Mouse (Mus musculus) heart, embryonic 12.5 days (tissue): ENCODE results near the gene Trim30b. TPM values are rescaled to one million over a fixed set of nuclear protein-coding genes. Genes with fewer than 3 reads are reported as not detected.
"Not testable (repeated sequence)": the region's sequence is repeated elsewhere in the genome, so short reads cannot be mapped to it uniquely, and the experiment has no call there.

Experiments used
- ATAC-seq: fragments of 200-750 bp; cut with Nextera tagmentation; 2 replicates; pipeline ENCODE4 v1.8.0; 2017; ENCODE audit warnings: moderate TSS enrichment, moderate library complexity; ENCODE audit not compliant: insufficient number of reproducible peaks, low FRiP score
- H3K27ac ChIP-seq: fragments of 300-500 bp; sonication (generic); 2 replicates; pipeline ENCODE4 v1.5.1; 2016; ENCODE audit warnings: mild to moderate bottlenecking, moderate library complexity; ENCODE audit not compliant: poor library complexity, severe bottlenecking
- H3K27me3 ChIP-seq: fragments of 300-500 bp; sonication (generic); replicated peaks from 2 replicates; pipeline ENCODE4 v1.6.1; 2016; ENCODE audit warnings: mild to moderate bottlenecking, moderate library complexity
- H3K36me3 ChIP-seq: fragments of 300-500 bp; sonication (generic); 2 replicates; pipeline ENCODE4 v1.6.1; 2016; ENCODE audit warnings: mild to moderate bottlenecking, moderate library complexity
- H3K4me1 ChIP-seq: fragments of 300-500 bp; sonication (generic); replicated peaks from 2 replicates; pipeline ENCODE4 v1.6.1; 2016; ENCODE audit warnings: mild to moderate bottlenecking
- H3K4me2 ChIP-seq: fragments of 300-500 bp; sonication (generic); 2 replicates; pipeline ENCODE4 v1.6.1; 2016; ENCODE audit warnings: mild to moderate bottlenecking, moderate library complexity
- H3K4me3 ChIP-seq: fragments of 300-500 bp; sonication (generic); 2 replicates; pipeline ENCODE4 v1.5.1; 2016; ENCODE audit warnings: mild to moderate bottlenecking
- H3K9ac ChIP-seq: fragments of 300-500 bp; sonication (generic); 2 replicates; pipeline ENCODE4 v1.6.1; 2016; ENCODE audit warnings: mild to moderate bottlenecking, moderate library complexity
- H3K9me3 ChIP-seq: fragments of 300-500 bp; sonication (generic); replicated peaks from 2 replicates; pipeline ENCODE4 v1.6.1; 2016; ENCODE audit warnings: mild to moderate bottlenecking, moderate library complexity
- WGBS: fragments of 180-500 bp; shearing (Covaris S2); methylation state at CpG from one replicate; pipeline ENCODE4 v1.1.7; 2016; 5-methylcytosine and 5-hydroxymethylcytosine counted together
- polyA plus RNA-seq: library from polyadenylated mRNA; unstranded; fragments of >200 nt; fragmentation: Nextera tagmentation; extraction: Ambion mirVana; gene quantifications from 2 replicates; pipeline ENCODE4 v1.2.1, GENCODE M21; 2016

Gene Trim30b
- not detected in 2 replicates for polyA plus RNA-seq

DNA sequence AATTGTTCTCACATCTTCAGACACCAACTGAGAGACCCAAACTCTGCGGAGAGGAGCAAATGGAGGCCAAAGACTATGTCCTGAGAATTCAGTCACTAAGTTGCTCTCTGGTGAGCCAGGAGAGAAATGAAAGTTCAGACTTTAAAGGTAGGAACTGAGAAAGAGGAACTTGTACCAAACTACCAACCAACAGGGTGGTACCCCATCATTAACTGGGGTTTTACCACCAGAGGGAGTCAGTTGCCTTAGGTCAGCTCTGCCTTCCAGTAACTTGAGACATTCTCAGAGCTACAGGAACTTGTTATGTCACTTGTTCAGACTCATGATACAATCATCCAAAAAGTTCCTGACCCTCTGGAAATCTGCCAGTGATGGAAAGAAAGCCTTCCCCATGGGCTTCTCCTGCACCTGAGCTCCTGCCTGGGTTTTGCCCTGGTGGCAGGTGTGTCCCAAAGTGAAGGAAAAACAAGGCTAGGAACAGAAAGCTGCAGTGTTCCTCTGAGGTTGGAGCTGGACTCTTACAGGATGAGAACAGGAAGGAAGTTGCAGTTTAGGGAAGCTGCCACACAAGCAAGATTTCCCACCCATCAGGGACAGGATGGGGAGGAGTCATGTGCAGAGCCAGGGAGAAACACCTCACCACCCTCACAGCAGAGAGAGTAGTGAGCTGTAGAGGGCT lies at the start of gene Trim30b:
Gene Trim30b (minus strand): TSS at position 149 of the 679 bp plus-strand sequence.
- Histone ChIP-seq H3K9me3 (no peaks in the 10 kb centered on the region; the same call in 1 of the 2 replicates), H3K4me1 (no peaks in the 10 kb centered on the region), H3K27me3 (no peaks in the 10 kb centered on the region), H3K4me2 (no peak within 1 kb of the TSS), H3K9ac (no peak within 1 kb of the TSS), H3K4me3 (no peak within 1 kb of the TSS), H3K36me3 (no peaks in the 10 kb centered on the region), H3K27ac (no peak within 1 kb of the TSS)
- no peak for ATAC-seq
- WGBS: 68% methylated on average over 1 of the region's 1 CpGs

DNA sequence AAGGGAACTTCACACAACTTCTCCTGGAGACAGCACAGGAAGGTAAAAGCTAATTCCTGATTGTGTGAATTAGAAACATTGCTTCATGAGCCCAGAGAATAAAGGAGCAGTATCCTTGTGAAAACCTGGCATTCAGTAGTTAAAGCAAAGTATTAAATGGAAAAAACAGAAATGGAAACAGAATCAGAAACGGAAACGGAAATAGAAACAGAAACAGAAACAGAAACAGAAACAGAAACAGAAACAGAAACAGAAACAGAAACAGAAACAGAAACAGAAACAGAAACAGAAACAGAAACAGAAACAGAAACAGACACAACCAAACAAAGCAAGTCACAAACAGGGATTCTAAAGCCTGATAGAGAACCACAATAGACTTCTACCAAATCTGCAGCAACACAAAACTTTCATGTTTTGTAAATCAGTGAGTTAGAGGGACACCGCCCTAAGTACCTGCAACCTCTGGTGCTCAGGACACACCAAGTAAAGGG lies 34.8 kb upstream of the Trim30b start:
- WGBS: 85% methylated on average over 3 of the region's 3 CpGs

DNA sequence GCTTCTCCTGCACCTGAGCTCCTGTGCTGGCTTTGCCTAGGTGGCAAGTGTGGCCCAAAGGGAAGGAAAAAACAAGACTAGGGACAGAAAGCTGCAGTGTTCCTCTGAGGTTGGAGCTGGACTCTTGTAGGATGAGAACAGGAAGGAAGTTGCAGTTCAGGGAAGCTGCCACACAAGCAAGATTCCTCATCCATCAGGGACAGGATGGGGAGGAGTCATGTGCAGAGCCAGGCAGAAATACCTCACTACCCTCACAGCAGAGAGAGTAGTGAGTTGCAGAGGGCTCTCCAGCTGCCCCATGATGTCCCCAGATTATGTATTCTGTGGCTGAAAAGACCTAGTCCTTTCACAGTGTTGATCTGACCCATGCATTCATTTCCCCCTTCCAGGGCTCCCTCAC lies 31.5 kb upstream of the Trim30b start:
- Histone ChIP-seq H3K4me1 (no peaks in the 10 kb centered on the region), H3K27ac (no peak overlapping the region), H3K9me3 (0 out of 2 replicates have a peak, but pooled peaks cover 2% of the 10 kb centered on the region), H3K4me2 (no peak overlapping the region), H3K27me3 (no peaks in the 10 kb centered on the region), H3K4me3 (no peak overlapping the region), H3K36me3 (no peaks in the 10 kb centered on the region), H3K9ac (no peak overlapping the region)
- no peak for ATAC-seq

More for the DNA sequence above, 34.8 kb upstream of the Trim30b start:
- H3K4me3 ChIP-seq: no peak overlapping the region
- no peaks in the 10 kb centered on the region for H3K36me3 ChIP-seq
- no peak overlapping the region for H3K27ac ChIP-seq
- H3K9me3 ChIP-seq: 0 out of 2 replicates have a peak, but pooled peaks cover 2% of the 10 kb centered on the region
- no peak for ATAC-seq
- H3K27me3 ChIP-seq: no peaks in the 10 kb centered on the region
- no peaks in the 10 kb centered on the region for H3K4me1 ChIP-seq
- no peak overlapping the region for H3K4me2 ChIP-seq
- no peak overlapping the region for H3K9ac ChIP-seq

DNA sequence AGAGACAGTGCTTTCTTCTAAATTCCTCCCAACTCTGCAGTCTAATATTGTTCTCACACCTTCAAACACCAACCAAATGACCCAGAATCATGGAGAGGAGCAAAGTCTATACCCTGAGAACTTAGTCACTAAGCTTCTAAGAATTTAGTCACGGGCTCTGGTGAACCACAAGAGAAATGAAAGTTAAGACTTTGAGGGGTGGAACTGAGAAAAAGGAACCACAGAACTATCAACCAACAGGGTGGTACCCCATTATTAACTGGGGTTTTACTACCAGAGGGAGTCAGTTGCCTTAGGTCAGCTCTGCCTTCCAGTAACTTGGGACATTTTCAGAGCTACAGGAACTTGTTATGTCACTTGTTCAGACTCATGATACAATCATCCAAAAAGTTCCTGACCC lies 31.0 kb upstream of the Trim30b start, which contains the start of gene Trim30c:
Gene Trim30c (minus strand): TSS at position 140 of the 400 bp plus-strand sequence.
- ATAC-seq: no peak
- H3K4me2 ChIP-seq: no peak within 1 kb of the TSS
- 0 out of 2 replicates have a peak, but pooled peaks cover 2% of the 10 kb centered on the region for H3K9me3 ChIP-seq
- 69% methylated on average over 1 of the region's 1 CpGs for WGBS
- no peak within 1 kb of the TSS for H3K4me3 ChIP-seq
- no peaks in the 10 kb centered on the region for H3K4me1 ChIP-seq
- no peaks in the 10 kb centered on the region for H3K27me3 ChIP-seq
- no peaks in the 10 kb centered on the region for H3K36me3 ChIP-seq
- no peak within 1 kb of the TSS for H3K9ac ChIP-seq
- H3K27ac ChIP-seq: no peak within 1 kb of the TSS

DNA sequence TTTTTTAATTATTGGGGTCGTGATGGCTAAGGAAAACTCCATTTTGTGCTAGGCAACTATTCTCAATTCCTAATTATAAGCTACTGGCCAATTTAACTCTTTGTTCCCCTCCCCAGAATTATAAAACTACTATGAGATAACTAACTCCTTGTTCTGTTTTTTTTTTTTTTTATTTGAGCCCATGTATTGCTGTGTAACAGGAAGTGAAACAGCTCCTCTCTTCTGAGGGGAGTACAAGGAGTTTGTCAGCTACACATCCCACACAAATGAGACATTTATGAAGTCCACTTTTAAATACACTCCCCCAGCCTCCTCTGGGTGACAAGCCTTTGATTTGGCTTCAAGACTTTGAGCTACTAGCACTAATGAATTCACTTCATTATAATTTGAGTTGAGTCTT lies 28.8 kb upstream of the Trim30b start:
- no peaks in the 10 kb centered on the region for H3K36me3 ChIP-seq
- H3K9me3 ChIP-seq: no peaks in the 10 kb centered on the region
- no peak overlapping the region for H3K9ac ChIP-seq
- no peaks in the 10 kb centered on the region for H3K27me3 ChIP-seq
- no peak overlapping the region for H3K27ac ChIP-seq
- 60% methylated on average over 1 of the region's 1 CpGs for WGBS
- ATAC-seq: no peak
- no peak overlapping the region for H3K4me2 ChIP-seq
- no peaks in the 10 kb centered on the region for H3K4me1 ChIP-seq
- no peak overlapping the region for H3K4me3 ChIP-seq

DNA sequence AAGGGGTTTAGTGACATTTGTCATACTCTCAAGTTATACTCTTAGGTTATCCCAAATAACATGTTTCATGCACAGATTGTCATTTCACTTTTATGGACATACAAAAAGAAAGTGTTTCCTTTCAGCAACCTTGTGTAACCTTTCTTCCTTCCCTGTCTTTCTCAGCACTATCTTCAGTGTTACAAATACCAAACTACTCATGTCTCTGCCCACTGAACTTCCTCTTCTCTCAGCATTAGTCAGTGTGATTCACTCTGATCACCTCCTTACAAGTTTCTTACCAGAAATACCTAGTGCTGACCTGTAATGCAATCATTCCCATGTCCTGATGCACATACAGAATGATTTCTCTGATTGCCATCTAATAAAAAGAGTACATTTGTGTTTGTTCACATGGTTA lies 3.3 kb downstream of the Trim30b start:
- Histone ChIP-seq H3K27ac (no peak overlapping the region), H3K9me3 (no peaks in the 10 kb centered on the region), H3K9ac (no peak overlapping the region), H3K4me1 (no peaks in the 10 kb centered on the region), H3K4me2 (no peak overlapping the region), H3K4me3 (no peak overlapping the region), H3K27me3 (no peaks in the 10 kb centered on the region), H3K36me3 (no peaks in the 10 kb centered on the region)
- no peak for ATAC-seq

DNA sequence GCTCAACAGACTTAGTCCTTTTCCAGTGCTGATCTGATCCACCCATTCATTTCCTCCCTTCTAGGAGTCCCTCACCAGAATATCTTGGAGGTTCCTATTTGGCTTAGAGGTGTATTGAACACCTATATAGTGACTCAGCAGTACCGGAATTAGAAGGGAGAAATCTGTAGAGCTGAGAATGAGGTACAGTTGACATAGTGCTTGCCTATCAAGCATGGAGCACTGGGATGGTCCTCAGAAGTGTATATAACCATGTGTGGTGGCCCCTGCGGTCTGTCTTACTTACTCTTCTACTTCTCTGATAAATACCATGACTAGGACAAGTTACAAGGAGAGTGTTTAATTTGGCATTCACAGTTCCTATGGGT lies 16.1 kb downstream of the Trim30b start:
- peak; percentile 28; the same call in 1 of the 2 replicates for ATAC-seq
- WGBS: 56% methylated on average over 2 of the region's 2 CpGs
- peaks cover 7% of the 10 kb centered on the region; the same call in 1 of the 2 replicates for H3K4me1 ChIP-seq
- H3K4me2 ChIP-seq: peak overlapping the region; percentile 74
- H3K27me3 ChIP-seq: no peaks in the 10 kb centered on the region
- 0 out of 2 replicates have a peak overlapping the region, but pooled peaks have one; percentile 53 for H3K4me3 ChIP-seq
- no peak overlapping the region for H3K9ac ChIP-seq
- H3K9me3 ChIP-seq: no peaks in the 10 kb centered on the region
- H3K36me3 ChIP-seq: no peaks in the 10 kb centered on the region
- peak overlapping the region; percentile 83 for H3K27ac ChIP-seq

DNA sequence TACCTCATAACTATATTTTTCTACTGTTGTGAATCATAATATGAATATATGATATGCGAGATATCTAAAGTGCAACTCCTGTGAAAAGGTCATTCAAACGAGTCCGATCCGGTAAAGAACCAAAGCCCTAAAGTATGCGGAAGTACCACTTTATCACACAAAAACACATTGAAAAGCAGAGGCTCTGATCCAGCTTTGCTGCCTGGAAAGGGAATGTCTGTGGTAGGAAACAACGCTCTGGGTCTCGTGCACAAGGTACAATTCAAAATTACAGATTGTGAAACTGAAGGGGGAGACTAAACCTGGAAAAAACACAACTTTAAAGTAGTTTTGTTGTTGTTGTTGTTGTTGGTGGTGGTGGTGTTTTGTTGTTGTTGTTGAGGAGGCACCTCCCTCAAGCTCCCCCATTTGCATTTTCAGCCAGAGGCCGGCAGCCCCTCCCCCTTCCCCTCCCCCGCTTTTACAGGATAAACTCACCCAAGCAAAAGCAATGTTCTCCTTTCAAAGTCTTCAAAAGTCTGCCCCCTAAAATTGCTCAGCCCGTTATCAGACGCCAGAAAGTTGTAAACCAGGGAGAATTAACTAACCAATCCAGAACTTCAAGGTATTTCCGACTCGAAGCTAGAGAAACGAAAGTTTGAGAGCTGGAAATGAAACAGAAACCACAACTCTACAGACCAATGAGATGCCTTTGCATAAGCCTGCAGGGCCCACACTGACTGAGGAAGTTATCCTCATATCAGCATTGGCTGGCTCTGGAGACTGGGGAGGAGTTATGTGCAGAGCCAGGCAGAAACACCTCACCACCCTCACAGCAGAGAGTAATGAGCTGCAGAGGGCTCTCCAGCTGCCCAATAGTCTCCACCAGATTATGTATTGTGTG lies 16.7 kb downstream of the Trim30b start, which contains the start of gene Trim12c:
Gene Trim12c (minus strand): TSS at position 646 of the 883 bp plus-strand sequence.
- Histone ChIP-seq H3K9ac (peak within 1 kb of the TSS; percentile 48; the same call in 1 of the 2 replicates), H3K4me2 (peak within 1 kb of the TSS; percentile 74), H3K9me3 (no peaks in the 10 kb centered on the region), H3K27ac (peak within 1 kb of the TSS; percentile 83), H3K4me3 (peak within 1 kb of the TSS; percentile 53), H3K27me3 (no peaks in the 10 kb centered on the region), H3K4me1 (peaks cover 7% of the 10 kb centered on the region; the same call in 1 of the 2 replicates), H3K36me3 (no peaks in the 10 kb centered on the region)
- 3% methylated on average over 14 of the region's 14 CpGs for WGBS
- peak; percentile 100 for ATAC-seq

DNA sequence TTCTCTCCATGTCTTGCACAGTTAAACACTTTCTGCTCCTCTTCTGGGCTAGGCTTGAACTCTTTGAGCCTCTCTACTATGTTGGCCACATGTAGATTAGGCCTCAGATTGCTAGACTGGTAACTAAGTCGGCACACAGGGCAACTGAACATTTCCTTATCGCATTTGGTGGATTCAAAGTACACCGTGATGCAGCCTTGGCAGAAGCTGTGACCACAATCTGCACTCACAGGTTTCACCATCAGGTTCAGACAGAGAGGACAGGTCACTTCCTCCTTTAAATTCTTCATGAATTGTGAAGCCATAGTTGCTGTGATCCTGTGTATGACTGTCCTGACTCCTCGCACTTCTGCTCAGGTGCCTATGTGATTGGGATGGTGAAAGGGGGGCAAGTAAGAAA lies 21.6 kb downstream of the Trim30b start:
- H3K36me3 ChIP-seq: peaks cover 16% of the 10 kb centered on the region
- not testable (repeated sequence) for H3K27ac ChIP-seq, H3K27me3 ChIP-seq, H3K9me3 ChIP-seq, ATAC-seq, H3K9ac ChIP-seq, H3K4me1 ChIP-seq, H3K4me2 ChIP-seq, H3K4me3 ChIP-seq
- 75% methylated on average over 4 of the region's 4 CpGs for WGBS

DNA sequence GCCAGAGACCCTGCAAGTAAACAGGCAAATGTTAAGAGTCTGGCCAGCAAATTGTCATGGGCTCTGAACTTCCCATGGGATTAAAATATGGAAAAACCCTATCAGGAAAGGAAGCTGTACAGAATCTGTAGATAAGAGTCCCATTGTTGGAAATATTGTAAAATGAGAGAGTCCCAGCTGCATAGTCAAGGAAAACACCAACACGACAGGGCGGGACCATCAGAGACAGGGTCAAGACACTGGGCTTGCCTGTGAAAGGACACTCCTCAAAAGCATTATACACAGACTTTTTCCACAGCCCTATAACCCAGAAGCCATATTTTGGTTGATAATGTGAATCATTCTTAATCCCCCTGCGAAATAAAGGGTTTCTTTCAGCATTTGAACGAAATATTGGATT lies 28.9 kb downstream of the Trim30b start:
- H3K36me3 ChIP-seq: peaks cover 16% of the 10 kb centered on the region
- not testable (repeated sequence) for H3K4me1 ChIP-seq, H3K4me2 ChIP-seq, H3K27ac ChIP-seq, H3K9ac ChIP-seq, H3K27me3 ChIP-seq, H3K4me3 ChIP-seq, H3K9me3 ChIP-seq
- ATAC-seq: peak; percentile 66; the same call in 1 of the 2 replicates
- WGBS: 80% methylated on average over 4 of the region's 4 CpGs

DNA sequence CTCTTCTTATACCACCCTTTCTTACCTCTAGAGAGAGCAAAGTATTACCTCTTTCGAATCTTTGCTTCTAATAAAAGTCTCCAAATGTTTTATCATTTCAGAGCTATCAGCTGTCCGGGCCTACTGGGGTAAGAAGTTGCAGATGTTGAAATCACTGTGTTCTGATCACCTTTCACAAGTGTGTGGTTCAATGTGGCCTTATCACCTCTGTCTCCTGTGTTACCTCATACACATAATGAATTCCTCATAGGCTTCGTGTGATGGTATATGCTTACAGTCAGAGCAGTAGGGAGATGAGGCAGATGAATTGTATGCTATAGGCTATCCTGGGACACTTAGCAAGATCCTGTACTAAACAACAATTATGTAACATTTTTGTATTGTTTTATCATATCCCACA lies 34.1 kb downstream of the Trim30b start:
- H3K36me3 ChIP-seq, H3K4me2 ChIP-seq, H3K9me3 ChIP-seq, H3K27me3 ChIP-seq, H3K4me1 ChIP-seq, H3K27ac ChIP-seq, ATAC-seq, H3K4me3 ChIP-seq, H3K9ac ChIP-seq: not testable (repeated sequence)
- 66% methylated on average over 3 of the region's 3 CpGs for WGBS
